Mouse (Mus musculus) megakaryocyte, embryonic 14.5 days (primary cell): ENCODE results near the gene Cyp2c39.

Experiments used
- FLI1 ChIP-seq: IDR thresholded peaks from 2 replicates; pipeline ENCODE4 v1.6.1; 2012; ENCODE audit warnings: low read length, inconsistent platforms, mixed read lengths
- GATA1 ChIP-seq: IDR thresholded peaks from 3 replicates; pipeline ENCODE4 v1.6.1; 2012; ENCODE audit warnings: mixed read lengths, low read length, inconsistent platforms, borderline replicate concordance

GRCm38 (mm10) chr19:39506341-39506740 is 4.3 kb upstream of the Cyp2c39 start:
- no peak for TF ChIP-seq GATA1
- no peak for TF ChIP-seq FLI1
